Mouse (Mus musculus) embryo, embryonic 10.5 days (tissue): ENCODE data around the gene Dgkd.

Source experiments
- DNase-seq: peaks from one replicate; pipeline ENCODE4 v3.0.0-alpha.2; 2015; ENCODE audit warnings: low spot score

Gene Dgkd

GRCm38 (mm10) chr1:87880856-87881255, 27.8 kb downstream of the Dgkd start:
- no peak for DNase-seq

GRCm38 (mm10) chr1:87881726-87882125, 28.6 kb downstream of the Dgkd start:
- no peak for DNase-seq

GRCm38 (mm10) chr1:87882554-87882953, 29.5 kb downstream of the Dgkd start:
- no peak for DNase-seq

- no peak for DNase-seq
These were observed 37.9 kb downstream of the Dgkd start for GRCm38 (mm10) chr1:87890960-87891359.

GRCm38 (mm10) chr1:87891634-87892033, 38.5 kb downstream of the Dgkd start:
- no peak for DNase-seq

GRCm38 (mm10) chr1:87892499-87892898, 39.4 kb downstream of the Dgkd start:
- no peak for DNase-seq

GRCm38 (mm10) chr1:87893414-87893813, 40.3 kb downstream of the Dgkd start:
- no peak for DNase-seq

- no peak for DNase-seq
These were observed 43.8 kb downstream of the Dgkd start for GRCm38 (mm10) chr1:87896921-87897320.

- DNase-seq = no peak
These were observed 46.6 kb downstream of the Dgkd start for GRCm38 (mm10) chr1:87899701-87900100.

- no peak for DNase-seq
These were observed 47.9 kb downstream of the Dgkd start for GRCm38 (mm10) chr1:87900979-87901378.

GRCm38 (mm10) chr1:87902186-87902585, 49.1 kb downstream of the Dgkd start:
- DNase-seq = no peak

- DNase-seq = no peak
These were observed 53.4 kb downstream of the Dgkd start for GRCm38 (mm10) chr1:87906361-87906956.

GRCm38 (mm10) chr1:87908006-87908405, 54.9 kb downstream of the Dgkd start:
- DNase-seq = no peak

GRCm38 (mm10) chr1:87908736-87909135, 55.6 kb downstream of the Dgkd start:
- no peak for DNase-seq

GRCm38 (mm10) chr1:87909565-87909964, 56.5 kb downstream of the Dgkd start:
- no peak for DNase-seq

GRCm38 (mm10) chr1:87910428-87910827, 57.3 kb downstream of the Dgkd start:
- no peak for DNase-seq

GRCm38 (mm10) chr1:87913356-87913755, 60.3 kb downstream of the Dgkd start:
- DNase-seq = no peak

- DNase-seq = no peak
These were observed 64.3 kb downstream of the Dgkd start for GRCm38 (mm10) chr1:87917361-87917760.

- DNase-seq = no peak
These were observed 65.0 kb downstream of the Dgkd start for GRCm38 (mm10) chr1:87918061-87918460.

- no peak for DNase-seq
These were observed 67.0 kb downstream of the Dgkd start for GRCm38 (mm10) chr1:87920056-87920614.

GRCm38 (mm10) chr1:87922666-87923065, 69.6 kb downstream of the Dgkd start:
- peak; percentile 61 for DNase-seq

GRCm38 (mm10) chr1:87924888-87925287, 71.8 kb downstream of the Dgkd start:
- no peak for DNase-seq

GRCm38 (mm10) chr1:87929730-87930129, 76.6 kb downstream of the Dgkd start:
- DNase-seq = no peak

- no peak for DNase-seq
These were observed 80.0 kb downstream of the Dgkd start for GRCm38 (mm10) chr1:87933051-87933450.
